Mouse (Mus musculus) right cerebral cortex, adult 18-20 months (tissue): Measurements from ENCODE around the gene Taok3.

Source experiments
- DNase-seq: peaks from one replicate; pipeline ENCODE4 v3.0.0; 2022; ENCODE audit warnings: mixed read lengths

The Taok3 gene

DNA sequence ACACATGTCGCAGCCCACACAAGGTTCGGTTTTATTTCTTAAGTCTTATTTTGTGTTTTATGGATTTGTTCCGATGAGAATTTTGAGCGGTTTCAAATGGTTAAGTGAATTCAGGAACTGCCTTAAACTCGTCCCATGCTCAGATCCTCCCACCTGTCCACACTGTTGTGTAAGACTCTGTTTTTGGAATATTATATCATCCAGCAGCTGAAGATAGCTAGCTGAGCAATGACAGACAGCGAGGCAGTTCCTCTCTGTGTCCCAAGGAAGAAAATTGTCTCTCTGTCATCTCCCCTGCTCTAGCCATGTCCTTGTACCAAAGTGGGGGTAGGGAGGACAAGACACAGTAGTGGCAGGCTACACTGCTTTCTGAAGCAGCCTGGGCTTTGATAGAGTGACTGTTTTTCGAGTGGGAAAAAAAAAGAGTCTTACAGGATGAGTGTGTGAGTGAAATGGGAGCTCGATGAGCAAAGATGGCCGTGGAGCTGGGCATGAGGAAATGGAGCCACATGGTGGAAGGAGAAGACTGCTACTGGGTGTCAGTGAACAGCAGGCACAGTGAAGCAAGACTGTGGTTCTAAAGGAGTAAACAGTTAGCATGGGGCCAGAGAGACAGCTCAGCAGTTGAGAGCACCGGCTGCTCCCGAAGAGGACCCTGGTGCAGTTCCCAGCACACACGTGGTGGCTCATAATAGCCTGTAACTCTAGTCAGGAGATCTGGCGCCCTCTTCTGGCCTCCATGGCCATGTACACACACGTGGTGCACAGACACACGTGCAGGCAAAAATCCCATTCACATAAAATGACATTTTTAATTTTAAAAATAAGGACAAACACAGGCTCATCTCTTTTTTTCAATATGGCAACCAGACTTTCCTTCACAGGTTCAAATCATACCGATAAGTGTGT is 27.5 kb downstream of the Taok3 start:
- DNase-seq: peak; percentile 72

GRCm38 (mm10) chr5:117149054-117149942 is 29.4 kb downstream of the Taok3 start:
- DNase-seq: no peak

GRCm38 (mm10) chr5:117150068-117150467 is 30.1 kb downstream of the Taok3 start:
- no peak for DNase-seq

- no peak for DNase-seq
Measured at GRCm38 (mm10) chr5:117152944-117153343, 33.0 kb downstream of the Taok3 start.

- DNase-seq: no peak
Measured at GRCm38 (mm10) chr5:117153527-117154091, 33.7 kb downstream of the Taok3 start.

GRCm38 (mm10) chr5:117158335-117159018 is 38.5 kb downstream of the Taok3 start:
- no peak for DNase-seq

GRCm38 (mm10) chr5:117159326-117159725 is 39.4 kb downstream of the Taok3 start:
- DNase-seq: no peak

- no peak for DNase-seq
Measured at GRCm38 (mm10) chr5:117159805-117160291, 39.9 kb downstream of the Taok3 start.

DNA sequence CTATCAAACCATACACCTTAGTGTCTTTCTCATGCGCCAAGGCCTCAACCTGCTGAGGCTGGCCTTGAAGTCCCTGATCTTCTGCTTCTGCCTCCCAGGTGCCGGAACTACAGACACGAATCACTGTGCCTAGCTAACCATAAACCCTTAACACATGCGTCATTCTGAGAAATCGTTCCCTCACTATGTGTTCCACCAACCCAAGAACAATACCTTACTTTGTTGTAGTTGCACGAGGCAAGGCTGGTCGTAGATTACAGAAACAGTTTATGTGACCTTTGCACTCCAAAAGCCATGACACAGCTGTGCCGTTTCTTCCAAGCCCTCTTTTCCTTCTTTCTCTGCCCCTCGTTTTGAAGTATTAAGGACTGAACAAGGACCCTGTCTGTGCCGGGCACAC is 40.6 kb downstream of the Taok3 start:
- no peak for DNase-seq

GRCm38 (mm10) chr5:117163790-117164189 is 43.9 kb downstream of the Taok3 start:
- no peak for DNase-seq

GRCm38 (mm10) chr5:117164516-117164915 is 44.6 kb downstream of the Taok3 start:
- no peak for DNase-seq

GRCm38 (mm10) chr5:117164923-117165322 is 45.0 kb downstream of the Taok3 start:
- DNase-seq: no peak

GRCm38 (mm10) chr5:117165946-117166345 is 46.0 kb downstream of the Taok3 start:
- DNase-seq: no peak

- no peak for DNase-seq
Measured at GRCm38 (mm10) chr5:117166811-117167365, 47.0 kb downstream of the Taok3 start.

DNA sequence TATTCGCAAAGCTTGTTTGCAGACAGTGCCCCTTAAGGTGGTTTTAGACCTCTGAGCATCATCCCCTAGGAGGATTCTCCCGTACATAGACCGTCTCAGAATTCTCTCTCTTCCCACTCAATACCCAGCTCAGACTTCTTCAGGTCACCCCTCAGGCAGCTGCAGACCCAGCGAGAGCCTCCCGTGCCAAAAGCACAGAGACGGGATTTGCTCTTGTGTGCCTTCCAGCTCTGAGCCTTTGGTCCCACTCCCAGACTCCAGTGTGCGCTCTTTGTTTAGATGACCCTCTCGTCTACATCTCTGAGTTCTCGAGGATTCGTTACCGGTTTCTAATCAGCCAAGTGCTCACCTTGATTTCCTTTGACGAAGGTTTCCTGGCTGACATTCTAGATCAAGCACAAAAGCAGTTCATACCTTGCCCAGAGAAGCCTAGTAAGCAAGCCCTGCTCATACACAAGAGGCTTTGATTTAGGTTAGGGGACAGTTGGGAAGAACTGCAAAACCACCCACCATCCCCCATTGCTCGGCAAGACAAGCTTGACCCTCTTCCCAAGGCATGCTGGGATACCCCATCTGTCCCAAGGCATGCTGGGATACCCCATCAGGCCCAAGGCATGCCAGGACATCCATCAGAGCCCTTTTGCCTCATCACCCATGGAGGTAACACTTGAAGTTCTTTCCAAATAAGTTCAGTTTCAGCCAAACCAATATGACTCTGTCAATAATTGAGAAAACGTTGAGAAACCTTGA is 48.6 kb downstream of the Taok3 start:
- DNase-seq: no peak

GRCm38 (mm10) chr5:117174057-117174456 is 54.1 kb downstream of the Taok3 start:
- no peak for DNase-seq

DNA sequence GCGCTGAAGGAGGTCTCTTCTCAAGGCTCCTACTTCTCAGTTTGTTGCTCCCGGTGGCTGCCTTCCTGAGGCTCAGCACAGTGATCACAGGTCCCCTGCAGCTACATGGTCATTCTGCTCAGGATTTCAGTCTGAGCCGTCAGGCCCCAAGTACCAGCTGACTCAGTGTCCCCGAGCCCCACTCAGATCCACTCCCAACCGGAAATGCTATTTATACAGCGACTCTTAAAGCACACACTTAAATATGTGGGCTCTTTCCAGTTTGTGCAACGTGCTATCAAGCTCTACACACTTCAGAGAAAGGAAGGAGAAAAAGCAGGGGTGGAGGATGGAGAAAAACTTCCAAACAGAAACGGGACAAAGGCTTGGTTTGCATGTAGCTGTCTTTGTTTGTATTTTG is 56.0 kb downstream of the Taok3 start:
- DNase-seq: no peak

GRCm38 (mm10) chr5:117178079-117178478 is 58.1 kb downstream of the Taok3 start:
- DNase-seq: no peak

DNA sequence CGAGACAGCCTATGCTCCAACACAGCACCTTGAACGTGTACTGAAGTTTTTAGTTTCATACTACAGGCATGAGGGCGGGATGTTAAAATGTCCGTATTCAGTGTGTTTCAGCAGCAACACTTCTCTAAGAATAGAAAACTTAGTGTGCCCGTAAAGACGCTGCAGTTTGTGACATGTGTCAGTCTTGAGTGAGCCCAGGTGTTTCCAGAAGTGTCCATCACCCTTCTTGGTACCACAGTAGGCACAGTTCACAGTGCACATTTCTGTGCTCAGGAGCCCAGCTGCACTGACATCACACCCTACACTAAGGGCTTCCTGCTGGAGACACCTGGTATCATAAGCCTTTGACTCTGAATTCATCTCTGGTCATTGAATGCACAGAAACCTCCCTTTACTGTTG is 58.6 kb downstream of the Taok3 start:
- no peak for DNase-seq

DNA sequence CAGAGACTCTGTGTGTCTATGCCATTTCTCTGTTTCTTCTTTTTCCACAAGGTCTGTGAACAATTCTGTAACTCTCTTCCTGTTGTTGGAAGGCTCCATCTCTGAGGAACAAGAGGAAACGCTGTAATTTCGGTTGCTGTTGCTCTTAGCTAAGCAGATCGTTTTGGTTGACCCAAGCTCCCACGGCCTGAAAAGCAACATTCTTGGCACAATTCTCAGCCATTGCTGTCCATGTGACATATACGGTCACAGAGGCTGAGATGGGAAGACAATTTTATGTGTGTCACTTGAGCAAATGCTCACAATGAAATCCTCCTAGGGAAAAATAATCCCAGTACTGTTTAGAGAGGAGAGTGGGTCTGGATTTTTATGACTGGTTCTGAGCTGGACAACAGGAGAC is 62.0 kb downstream of the Taok3 start:
- DNase-seq: no peak

DNA sequence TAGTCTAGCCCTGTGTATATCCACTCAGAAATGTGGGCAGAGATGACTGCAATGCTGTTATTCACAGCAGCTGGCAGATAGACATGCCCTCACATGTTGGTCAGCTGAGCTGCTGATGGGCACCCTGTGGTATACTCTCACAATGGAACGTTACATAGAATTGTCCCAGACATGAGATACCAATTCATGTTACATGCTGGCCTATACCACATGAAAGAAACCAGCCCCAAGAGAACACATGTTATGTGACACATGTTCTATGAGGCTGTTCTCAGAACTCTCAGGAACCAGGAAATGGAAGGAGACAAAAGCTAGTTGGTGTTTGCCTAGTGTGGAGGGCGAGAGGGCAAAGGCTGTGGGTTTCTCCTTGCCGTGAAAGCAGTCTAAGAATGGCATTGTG is 62.5 kb downstream of the Taok3 start:
- no peak for DNase-seq

- DNase-seq: no peak
Measured at GRCm38 (mm10) chr5:117184832-117185231, 64.9 kb downstream of the Taok3 start.
